Mouse (Mus musculus): ENCODE measurements around the gene Matk.

The Matk gene

DNA sequence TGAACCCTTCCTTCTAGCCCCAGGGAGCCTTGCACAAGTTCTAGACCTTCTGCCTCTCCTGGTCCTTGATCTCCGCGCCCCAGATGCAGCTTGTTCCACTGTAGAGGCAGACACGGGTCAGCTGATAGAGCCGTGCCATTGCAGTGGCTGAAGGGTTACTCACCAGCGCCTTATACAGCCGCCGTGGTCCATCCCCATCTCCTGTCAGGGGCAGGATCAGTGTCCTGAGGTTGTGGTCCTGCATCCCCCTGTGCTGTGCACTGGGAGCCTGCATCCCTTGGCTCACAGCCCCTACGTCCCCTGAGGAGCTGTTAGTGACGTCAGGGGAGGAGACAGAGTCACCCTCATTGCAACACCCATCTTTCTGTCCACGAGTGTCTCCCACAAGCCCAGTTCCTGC is 50.5 kb downstream of the Matk start:
- no peak for DNase-seq (ENCODE audit: low spot score in 2 of 2)

DNA sequence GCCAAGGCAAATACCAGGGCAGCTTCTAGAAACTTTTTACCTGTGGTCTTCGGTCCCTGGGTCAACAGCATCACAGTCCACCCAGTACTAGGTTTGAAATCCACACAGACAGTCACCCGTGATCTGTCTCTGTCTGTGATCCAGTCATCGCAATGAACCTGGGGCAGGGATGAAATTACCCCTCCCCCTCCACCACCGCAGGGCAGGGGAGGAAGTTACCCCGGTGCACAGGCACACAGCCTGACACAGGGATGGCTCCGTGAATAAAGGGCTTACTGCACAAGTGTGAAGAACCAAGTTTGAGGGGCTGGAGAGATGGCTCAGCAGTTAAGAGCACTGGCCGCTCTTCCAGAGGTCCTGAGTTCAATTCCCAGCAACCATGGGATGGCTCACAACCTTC is 51.0 kb downstream of the Matk start:
- DNase-seq (ENCODE audit: low spot score in 2 of 2) = peak in 1 of 2 experiments; percentile 58

DNA sequence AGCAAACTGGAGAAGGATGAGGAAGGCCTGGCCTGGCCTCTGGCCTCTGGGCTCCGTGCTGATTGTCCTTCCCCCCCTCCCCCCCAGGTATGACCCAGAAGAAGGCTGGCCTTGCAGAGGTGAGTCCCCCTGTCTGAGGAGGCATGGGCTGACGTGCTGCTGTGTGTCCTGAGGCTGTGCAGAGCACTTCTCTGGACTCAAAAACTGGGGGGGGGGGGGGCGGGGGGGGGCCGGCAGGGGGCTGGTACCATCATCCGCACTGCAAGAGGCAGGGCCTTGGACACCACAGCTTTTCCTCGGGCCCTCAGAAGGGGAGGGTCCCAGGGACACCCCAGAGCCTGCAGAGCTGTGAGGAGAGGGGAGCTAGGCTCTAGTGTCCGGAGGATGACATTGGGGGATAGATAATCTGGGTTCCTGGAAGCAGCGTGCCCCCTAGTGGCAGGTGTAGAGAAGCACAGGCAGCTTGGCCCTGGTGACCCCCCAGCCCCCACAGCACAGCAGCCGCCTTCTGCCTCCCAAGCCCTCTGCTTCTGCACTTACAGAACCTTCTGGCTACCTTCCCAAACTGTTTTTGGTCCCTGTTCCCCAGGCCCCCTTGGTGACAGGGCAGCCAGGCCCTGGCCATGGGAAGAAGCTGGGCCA is 52.0 kb downstream of the Matk start:
- DNase-seq (ENCODE audit: low spot score in 2 of 2) = peak; percentile 62 to 77

DNA sequence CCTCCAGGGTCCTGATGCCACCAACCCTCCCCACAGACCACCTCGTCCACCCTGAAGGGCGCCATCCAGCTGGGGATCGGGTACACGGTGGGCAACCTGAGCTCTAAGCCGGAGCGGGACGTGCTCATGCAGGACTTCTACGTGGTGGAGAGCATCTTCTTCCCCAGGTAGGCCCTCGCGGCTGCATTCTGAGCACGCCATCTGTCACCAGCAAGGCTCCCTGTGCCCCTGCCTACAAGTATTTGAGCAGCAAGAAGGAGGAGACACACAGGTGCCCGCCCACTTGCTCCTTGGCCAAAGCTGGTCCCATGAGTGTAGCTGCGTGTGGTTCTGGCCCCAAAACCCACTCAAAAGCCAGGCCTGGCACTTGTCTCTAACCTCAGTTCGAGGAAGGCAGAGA is 52.9 kb downstream of the Matk start:
- DNase-seq (ENCODE audit: low spot score in 2 of 2) = no peak

DNA sequence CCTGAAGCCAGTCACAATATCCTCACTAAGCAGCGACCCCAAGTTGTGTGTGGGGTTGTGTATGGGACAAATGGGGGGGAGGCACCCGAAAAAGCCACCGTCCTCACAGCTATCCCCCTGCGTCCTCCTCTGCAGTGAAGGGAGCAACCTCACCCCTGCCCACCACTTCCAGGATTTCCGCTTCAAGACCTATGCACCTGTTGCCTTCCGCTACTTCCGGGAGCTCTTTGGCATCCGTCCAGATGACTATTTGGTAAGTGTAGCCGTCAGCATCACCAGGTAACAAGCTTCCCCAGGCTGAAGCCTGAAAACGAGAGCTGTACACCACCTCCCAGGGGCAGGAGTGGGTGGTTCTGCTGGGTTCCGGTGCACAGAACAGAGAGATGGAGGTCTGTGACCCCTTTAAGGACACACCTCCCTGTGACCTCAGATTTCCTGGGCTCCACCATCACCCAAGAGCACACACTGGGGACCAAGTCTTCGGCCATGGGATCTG is 53.5 kb downstream of the Matk start:
- DNase-seq (ENCODE audit: low spot score in 2 of 2) = no peak

DNA sequence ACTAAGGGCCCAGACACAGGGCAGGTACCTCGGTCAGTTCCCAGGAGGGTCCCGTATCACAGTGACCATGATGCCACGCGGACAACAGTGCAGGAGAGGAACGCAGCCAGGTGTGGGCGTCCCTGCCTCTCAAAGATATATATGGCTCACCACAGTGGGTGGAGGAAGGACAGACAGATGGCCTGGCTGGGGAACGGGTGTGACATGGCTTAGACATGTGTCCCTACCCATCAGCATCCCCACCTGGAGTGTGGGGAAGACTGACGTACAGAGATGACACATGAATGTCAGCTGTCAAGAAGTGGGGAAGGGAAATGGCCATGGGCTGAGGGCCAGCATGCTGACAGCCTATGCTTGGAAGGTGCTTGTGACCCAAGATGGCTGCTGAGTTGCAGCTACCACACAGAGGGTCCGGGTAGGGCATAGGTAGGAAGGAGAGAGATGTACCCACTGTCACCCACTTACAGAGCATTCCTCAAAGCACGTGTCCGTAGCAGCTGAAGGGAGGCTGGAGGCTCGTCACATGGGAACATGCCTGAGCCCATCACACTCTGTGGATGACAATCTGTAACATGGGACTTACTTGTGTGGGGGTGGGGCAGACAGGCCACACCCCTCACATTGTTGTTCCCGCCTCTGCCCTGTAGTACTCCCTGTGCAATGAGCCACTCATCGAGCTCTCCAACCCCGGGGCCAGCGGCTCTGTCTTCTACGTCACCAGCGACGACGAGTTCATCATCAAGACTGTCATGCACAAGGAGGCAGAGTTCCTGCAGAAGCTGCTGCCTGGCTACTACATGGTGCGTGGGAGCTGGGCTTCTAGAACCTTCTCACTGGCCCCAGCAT is 54.3 kb downstream of the Matk start:
- no peak for DNase-seq (ENCODE audit: low spot score in 2 of 2)

DNA sequence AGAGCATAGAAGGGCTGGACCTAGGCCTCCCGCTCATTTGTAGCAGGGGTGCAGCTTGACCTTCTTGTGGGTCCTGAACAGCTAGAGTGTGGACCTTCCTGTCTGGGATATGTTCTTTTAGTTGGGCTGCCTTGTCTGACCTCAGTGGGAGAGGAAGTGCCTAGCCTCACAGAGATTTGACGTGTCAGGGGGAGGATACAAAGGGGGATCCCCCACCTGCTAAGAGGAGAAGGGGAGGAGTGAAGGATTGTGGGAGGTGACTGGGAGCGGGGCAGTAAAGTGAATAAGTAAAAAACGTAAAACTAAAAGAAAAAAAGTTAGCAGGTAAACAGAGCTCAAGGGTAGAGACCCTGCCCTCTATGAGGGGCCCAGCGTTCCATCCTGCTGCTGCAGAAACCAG is 56.8 kb downstream of the Matk start:
- DNase-seq (ENCODE audit: low spot score in 2 of 2) = no peak
